Mouse (Mus musculus): Measurements from ENCODE around the gene Tmem220.

Gene Tmem220

DNA sequence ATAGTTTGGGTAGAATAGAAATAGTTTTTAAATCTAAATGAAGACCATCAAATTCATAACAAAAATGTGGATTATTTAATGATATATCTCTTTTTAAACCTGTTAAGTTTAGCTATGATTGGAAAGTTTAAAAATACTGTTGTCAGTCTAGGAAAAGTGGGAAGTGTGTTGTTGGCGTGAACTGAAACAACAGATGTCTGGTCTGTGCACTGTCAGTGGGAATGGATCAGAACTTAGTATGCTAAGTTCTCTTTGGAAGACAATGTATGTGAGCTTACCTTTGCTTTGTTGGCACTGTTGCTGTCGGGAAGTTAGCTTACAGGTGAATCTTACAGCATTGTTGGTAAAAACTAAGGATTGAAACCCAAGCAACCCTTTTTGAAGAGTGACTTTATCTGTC, 36.4 kb downstream of the Tmem220 start:
- DNase-seq (ENCODE audit: low read depth, low spot score), result no peak

GRCm38 (mm10) chr11:67062726-67063125, 37.8 kb downstream of the Tmem220 start:
- DNase-seq (ENCODE audit: low read depth, low spot score), result no peak

DNA sequence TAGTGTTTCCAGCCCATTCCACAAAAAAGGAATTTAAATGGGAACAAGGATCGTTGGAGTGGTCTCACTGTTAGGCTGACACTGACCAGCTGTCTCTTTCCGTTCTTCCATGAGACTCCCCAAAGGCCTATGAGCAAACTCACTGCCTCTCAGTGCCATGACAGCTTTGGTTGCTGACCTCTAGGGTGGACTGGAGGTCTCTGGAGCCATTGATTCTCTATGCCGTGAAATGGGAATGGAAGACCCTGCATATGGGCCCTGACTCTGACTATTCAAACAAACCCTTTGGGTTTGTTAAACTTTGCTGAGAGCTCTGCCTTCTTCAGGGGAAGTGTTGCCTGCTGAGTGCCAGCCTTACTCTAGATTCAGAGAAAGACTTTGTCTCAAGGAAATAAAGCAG, 42.8 kb downstream of the Tmem220 start:
- no peak for DNase-seq (ENCODE audit: low read depth, low spot score)

- DNase-seq (ENCODE audit: low read depth, low spot score), result no peak
Measured at GRCm38 (mm10) chr11:67072615-67073130, 47.7 kb downstream of the Tmem220 start.

DNA sequence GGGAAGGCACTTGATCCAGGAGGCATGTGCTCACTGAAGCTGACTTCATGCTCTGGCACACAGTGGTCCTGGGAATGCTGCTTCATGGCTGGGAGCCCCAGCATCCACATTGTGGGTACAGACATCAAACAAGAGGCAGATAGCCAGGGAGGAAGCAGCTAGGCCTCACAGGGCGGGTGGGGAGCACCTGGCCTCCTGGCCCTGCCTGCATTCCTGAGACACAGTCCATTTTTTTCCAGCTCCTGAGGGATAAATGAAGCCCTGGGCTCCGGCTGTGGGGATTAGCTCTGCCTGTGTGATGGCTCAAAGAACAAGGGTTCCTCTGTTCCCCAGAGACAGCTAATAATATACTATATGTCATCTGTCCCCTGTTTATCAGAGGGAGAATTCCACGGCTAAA, 50.1 kb downstream of the Tmem220 start:
- DNase-seq (ENCODE audit: low read depth, low spot score), result no peak

DNA sequence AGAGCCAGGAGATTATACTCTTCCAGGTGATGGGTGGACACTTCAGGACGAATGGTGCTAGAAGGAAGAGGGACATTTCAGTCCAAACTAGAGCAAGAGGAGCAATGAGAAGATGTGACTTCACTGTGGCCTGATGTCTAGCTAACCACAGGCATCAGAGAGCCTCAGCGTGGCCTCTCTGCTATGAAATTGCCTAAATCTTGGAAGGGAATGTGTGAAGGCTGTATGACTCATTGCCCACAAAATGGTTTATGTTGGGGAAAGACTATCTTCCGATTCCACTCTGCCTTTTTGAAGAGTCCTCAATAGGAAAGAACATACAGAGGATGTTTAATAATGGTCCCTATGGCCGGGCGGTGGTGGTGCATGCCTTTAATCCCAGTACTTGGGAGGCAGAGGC, 51.8 kb downstream of the Tmem220 start:
- DNase-seq (ENCODE audit: low read depth, low spot score), result no peak

GRCm38 (mm10) chr11:67077435-67077834, 52.5 kb downstream of the Tmem220 start:
- no peak for DNase-seq (ENCODE audit: low read depth, low spot score)

GRCm38 (mm10) chr11:67078000-67078399, 53.0 kb downstream of the Tmem220 start, which contains the start of gene Myh3:
TSS of gene Myh3 (plus strand) at chr11:67078300.
- DNase-seq (ENCODE audit: low read depth, low spot score), result no peak

- no peak for DNase-seq (ENCODE audit: low read depth, low spot score)
Measured at GRCm38 (mm10) chr11:67078888-67079287, 53.9 kb downstream of the Tmem220 start.

DNA sequence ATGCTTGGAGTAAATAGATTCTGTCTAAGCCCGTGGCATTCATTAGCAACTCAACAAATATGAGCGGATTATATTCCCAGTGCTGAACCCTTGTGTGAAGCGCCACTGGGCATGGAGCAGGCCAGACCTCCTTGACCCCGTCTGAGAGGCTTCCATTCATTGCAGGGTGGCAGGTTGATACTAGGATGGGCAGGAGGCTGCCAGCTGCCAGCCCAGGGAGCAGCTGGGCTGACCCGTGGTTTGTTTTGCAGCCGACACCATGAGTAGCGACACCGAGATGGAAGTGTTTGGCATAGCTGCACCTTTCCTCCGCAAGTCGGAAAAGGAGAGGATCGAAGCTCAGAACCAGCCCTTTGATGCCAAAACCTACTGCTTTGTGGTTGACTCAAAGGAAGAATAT, 54.8 kb downstream of the Tmem220 start:
- DNase-seq (ENCODE audit: low read depth, low spot score), result no peak

- DNase-seq (ENCODE audit: low read depth, low spot score), result no peak
Measured at GRCm38 (mm10) chr11:67080168-67080567, 55.2 kb downstream of the Tmem220 start.

DNA sequence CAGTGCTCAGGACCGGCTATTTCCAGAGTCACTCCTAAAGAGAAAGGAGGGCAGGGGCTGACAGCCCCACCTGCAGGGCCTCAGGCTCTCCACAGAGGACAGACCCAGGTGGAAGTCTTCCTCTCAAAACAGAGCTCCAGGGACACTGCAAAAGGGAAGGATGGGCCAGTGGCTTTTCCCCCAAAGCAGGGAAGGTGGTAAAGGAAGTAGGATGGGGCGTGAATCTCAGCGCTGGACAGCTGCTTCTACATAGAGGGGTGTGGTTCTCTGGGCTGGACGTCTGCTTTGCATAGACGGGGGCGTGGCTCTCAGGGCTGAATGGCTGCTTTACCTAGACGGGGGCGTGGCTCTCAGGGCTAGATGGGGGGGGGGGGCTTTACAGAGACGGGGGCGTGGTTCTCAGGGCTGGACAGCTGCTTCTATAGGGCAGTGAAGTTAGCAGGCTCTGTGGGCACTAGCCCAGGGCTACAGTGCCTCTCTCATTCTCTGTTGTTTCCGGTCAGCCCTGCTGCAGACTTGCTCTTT, 56.2 kb downstream of the Tmem220 start:
- DNase-seq (ENCODE audit: low read depth, low spot score), result no peak

DNA sequence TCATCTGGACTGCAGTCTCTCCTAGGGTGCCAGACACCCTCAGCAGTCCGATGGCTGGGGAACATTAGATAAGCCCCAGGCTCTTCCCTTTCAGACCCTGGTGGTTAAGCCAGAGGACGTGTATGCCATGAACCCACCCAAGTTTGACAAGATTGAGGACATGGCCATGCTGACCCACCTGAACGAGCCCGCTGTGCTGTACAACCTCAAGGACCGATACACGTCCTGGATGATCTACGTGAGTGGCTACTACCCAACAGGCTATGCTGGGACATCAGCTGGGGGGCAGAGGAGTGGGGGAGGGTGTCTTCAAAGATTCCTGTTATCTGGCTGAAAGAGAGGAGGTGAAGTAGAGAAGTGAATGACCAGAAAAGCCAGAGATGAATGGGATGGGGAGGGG, 57.2 kb downstream of the Tmem220 start:
- no peak for DNase-seq (ENCODE audit: low read depth, low spot score)

DNA sequence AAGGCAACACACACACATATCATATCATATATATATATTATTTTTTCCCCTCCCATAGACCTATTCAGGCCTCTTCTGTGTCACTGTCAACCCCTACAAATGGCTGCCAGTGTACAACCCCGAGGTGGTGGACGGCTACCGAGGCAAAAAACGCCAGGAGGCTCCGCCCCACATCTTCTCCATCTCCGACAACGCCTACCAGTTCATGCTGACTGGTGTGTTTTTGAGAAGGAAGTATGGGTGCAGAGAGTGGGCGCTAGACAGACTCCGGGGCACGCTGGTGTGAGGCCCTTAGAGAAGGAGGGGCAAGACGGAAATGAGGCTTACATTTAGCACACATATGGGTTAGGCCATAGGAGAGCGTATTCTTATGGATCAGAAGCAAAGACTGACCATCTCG, 57.8 kb downstream of the Tmem220 start:
- no peak for DNase-seq (ENCODE audit: low read depth, low spot score)

GRCm38 (mm10) chr11:67083239-67083638, 58.3 kb downstream of the Tmem220 start:
- no peak for DNase-seq (ENCODE audit: low read depth, low spot score)

DNA sequence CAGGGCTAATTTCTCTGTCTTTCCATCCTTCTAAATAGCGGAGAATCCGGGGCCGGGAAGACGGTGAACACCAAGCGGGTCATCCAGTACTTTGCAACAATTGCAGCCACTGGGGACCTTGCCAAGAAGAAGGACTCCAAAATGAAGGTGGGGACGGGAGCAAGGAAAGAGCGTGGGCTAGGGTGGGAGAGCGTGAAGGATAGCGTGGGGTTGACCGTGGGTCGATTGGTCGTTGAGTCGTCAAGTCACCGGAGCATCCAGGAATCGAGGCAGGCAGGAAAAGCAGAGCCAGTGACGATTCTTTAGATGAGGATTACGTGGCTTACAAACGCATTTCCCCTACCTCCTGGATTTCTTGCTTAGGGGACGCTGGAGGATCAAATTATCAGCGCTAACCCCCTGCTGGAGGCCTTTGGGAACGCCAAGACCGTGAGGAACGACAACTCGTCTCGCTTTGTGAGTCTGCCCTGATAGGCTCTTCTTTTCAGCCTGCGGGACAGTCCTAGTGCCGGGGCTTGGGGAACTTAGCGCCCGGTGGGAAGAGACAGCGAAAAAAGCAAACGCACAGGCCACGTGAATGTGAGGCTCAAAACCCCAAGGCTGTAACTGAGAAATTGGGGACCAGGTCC, 58.9 kb downstream of the Tmem220 start:
- DNase-seq (ENCODE audit: low read depth, low spot score), result no peak
